Mouse (Mus musculus): Measurements from ENCODE around the gene AA467197. TPM values are rescaled to one million over a fixed set of nuclear protein-coding genes. Genes with fewer than 3 reads are reported as not detected.

AA467197 gene
- polyA plus RNA-seq, 1 experiment = 1.2 TPM

DNA sequence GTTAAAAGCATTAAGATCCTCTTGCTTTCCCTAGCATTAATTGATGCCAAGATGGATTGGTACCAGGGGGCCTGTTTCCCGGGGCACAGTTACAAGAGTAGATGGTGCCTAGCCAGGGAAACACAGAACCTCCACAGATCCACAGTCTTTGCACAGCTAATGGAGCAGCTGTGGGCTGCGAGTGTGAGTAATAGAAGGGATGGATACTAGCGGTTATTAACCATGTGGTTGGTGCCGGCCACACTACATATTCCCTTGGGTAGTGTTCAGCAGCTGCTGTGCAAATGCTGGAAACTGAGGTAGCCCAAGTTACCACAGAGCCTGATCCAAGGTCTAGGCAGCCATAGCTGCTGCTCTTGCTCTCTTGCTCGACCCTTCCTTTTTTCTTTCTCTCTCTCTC, 34.9 kb downstream of the AA467197 start:
- no peak overlapping the region for H3ac ChIP-seq (ENCODE audit: control insufficient read depth, insufficient read length)
- H3K36me3 ChIP-seq (ENCODE audit: control insufficient read depth, insufficient read depth) = no peaks in the 10 kb centered on the region
- H3K79me2 ChIP-seq (ENCODE audit: control insufficient read depth, insufficient read depth) = no peaks in the 10 kb centered on the region
- no peaks in the 10 kb centered on the region for H3K27me3 ChIP-seq (ENCODE audit: control insufficient read depth, insufficient read depth, insufficient read length)
- TF ChIP-seq REST (IDR thresholded peaks at IDR 0.05; ENCODE audit: insufficient read depth, insufficient read length) = no peak
- TF ChIP-seq SRF (IDR thresholded peaks at IDR 0.05; ENCODE audit: control insufficient read depth, insufficient read length, low read depth) = no peak
- peak in 1 of 3 experiments; percentile 68 for TF ChIP-seq MYOG (IDR thresholded peaks at IDR 0.05; ENCODE audit: control insufficient read depth in 1 of 3, insufficient read depth in 1 of 3, insufficient read length in 2 of 3, low read depth in 2 of 3)
- peak; percentile 28 for TF ChIP-seq TCF3 (IDR thresholded peaks at IDR 0.05; ENCODE audit: insufficient read length, low read depth)
- no peak for TF ChIP-seq POLR2A (IDR thresholded peaks at IDR 0.05; ENCODE audit: insufficient read length, low read depth)
- no peak for TF ChIP-seq USF1 (IDR thresholded peaks at IDR 0.05; ENCODE audit: low read depth)
- peak; percentile 35 for TF ChIP-seq TCF12 (IDR thresholded peaks at IDR 0.05; ENCODE audit: insufficient read depth, poor library complexity, severe bottlenecking)
- no peak for TF ChIP-seq MAX (IDR thresholded peaks at IDR 0.05; ENCODE audit: low read depth)
- no peak for TF ChIP-seq CEBPB (IDR thresholded peaks at IDR 0.05; ENCODE audit: insufficient read depth, poor library complexity, severe bottlenecking)
- peak in 2 of 3 experiments; percentile 77 to 79 for TF ChIP-seq MYOD1 (IDR thresholded peaks at IDR 0.05; ENCODE audit: control insufficient read depth in 1 of 3, insufficient read length in 2 of 3, low read depth in 2 of 3)
- no peak for TF ChIP-seq POLR2AphosphoS2 (IDR thresholded peaks at IDR 0.05; ENCODE audit: insufficient read length, low read depth)
- TF ChIP-seq E2F4 (IDR thresholded peaks at IDR 0.05; ENCODE audit: insufficient read depth) = no peak
- no peak overlapping the region for H3K4me3 ChIP-seq
- H3K4me2 ChIP-seq (ENCODE audit: low read depth) = peak overlapping the region; percentile 41

DNA sequence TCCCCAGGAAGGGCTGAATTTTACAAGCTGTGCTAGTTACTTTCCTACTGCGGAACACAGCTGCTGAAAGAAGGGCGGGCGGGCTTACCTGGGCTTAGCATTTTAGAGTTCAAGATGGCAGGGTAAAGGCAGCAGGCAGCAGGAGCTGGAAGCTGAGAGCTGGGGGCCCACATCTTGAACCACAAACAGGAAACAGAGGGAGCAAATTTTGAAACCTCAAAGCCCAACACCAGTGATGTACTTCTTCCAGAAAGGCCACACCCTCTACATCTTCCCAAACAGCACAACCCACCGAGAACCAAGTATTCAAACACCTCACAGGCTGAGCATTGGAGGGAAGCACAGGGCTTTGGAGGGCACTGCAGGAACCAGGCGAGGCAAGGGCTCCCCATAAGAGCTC, 36.1 kb downstream of the AA467197 start:
- no peak for TF ChIP-seq POLR2AphosphoS2 (IDR thresholded peaks at IDR 0.05; ENCODE audit: insufficient read length, low read depth)
- no peak for TF ChIP-seq MAX (IDR thresholded peaks at IDR 0.05; ENCODE audit: low read depth)
- TF ChIP-seq MYOG (IDR thresholded peaks at IDR 0.05; ENCODE audit: control insufficient read depth in 1 of 3, insufficient read depth in 1 of 3, insufficient read length in 2 of 3, low read depth in 2 of 3) = no peak
- TF ChIP-seq CEBPB (IDR thresholded peaks at IDR 0.05; ENCODE audit: insufficient read depth, poor library complexity, severe bottlenecking) = no peak
- TF ChIP-seq USF1 (IDR thresholded peaks at IDR 0.05; ENCODE audit: low read depth) = no peak
- no peak for TF ChIP-seq SRF (IDR thresholded peaks at IDR 0.05; ENCODE audit: control insufficient read depth, insufficient read length, low read depth)
- no peak for TF ChIP-seq MYOD1 (IDR thresholded peaks at IDR 0.05; ENCODE audit: control insufficient read depth in 1 of 3, insufficient read length in 2 of 3, low read depth in 2 of 3)
- no peak for TF ChIP-seq TCF12 (IDR thresholded peaks at IDR 0.05; ENCODE audit: insufficient read depth, poor library complexity, severe bottlenecking)
- TF ChIP-seq REST (IDR thresholded peaks at IDR 0.05; ENCODE audit: insufficient read depth, insufficient read length) = no peak
- no peak for TF ChIP-seq POLR2A (IDR thresholded peaks at IDR 0.05; ENCODE audit: insufficient read length, low read depth)
- TF ChIP-seq E2F4 (IDR thresholded peaks at IDR 0.05; ENCODE audit: insufficient read depth) = no peak
- no peak for TF ChIP-seq TCF3 (IDR thresholded peaks at IDR 0.05; ENCODE audit: insufficient read length, low read depth)
- H3K4me2 ChIP-seq (ENCODE audit: low read depth) = no peak overlapping the region

DNA sequence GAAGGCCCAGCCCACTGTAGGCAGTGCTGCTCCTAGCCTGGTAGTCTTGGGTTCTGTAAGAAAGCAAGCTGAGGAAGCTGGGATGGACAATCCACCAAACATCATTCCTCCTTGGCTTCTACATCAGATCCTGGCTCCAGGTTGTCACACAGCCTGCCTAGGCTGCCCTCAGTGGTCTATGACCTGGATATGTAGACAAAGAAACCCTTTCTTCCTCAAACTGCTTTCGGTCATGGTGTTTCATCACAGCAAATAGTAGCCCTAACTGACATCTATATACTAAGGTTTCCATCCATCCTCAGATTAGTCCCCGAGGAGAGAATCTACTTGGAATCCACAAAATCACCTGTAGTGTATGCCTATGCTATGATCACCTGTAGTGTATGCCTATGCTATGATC, 38.3 kb downstream of the AA467197 start:
- Histone ChIP-seq H3K4me2 (ENCODE audit: low read depth) (no peak overlapping the region), H3K79me2 (ENCODE audit: control insufficient read depth, insufficient read depth) (no peaks in the 10 kb centered on the region), H3K4me3 (no peak overlapping the region), H3K36me3 (ENCODE audit: control insufficient read depth, insufficient read depth) (no peaks in the 10 kb centered on the region), H3K27me3 (ENCODE audit: control insufficient read depth, insufficient read depth, insufficient read length) (no peaks in the 10 kb centered on the region), H3ac (ENCODE audit: control insufficient read depth, insufficient read length) (no peak overlapping the region)
- no peak for TF ChIP-seq CEBPB (IDR thresholded peaks at IDR 0.05; ENCODE audit: insufficient read depth, poor library complexity, severe bottlenecking)
- TF ChIP-seq SRF (IDR thresholded peaks at IDR 0.05; ENCODE audit: control insufficient read depth, insufficient read length, low read depth) = no peak
- no peak for TF ChIP-seq E2F4 (IDR thresholded peaks at IDR 0.05; ENCODE audit: insufficient read depth)
- no peak for TF ChIP-seq TCF12 (IDR thresholded peaks at IDR 0.05; ENCODE audit: insufficient read depth, poor library complexity, severe bottlenecking)
- no peak for TF ChIP-seq MYOG (IDR thresholded peaks at IDR 0.05; ENCODE audit: control insufficient read depth in 1 of 3, insufficient read depth in 1 of 3, insufficient read length in 2 of 3, low read depth in 2 of 3)

More for the DNA sequence above, 36.1 kb downstream of the AA467197 start:
- no peaks in the 10 kb centered on the region for H3K36me3 ChIP-seq (ENCODE audit: control insufficient read depth, insufficient read depth)
- H3K79me2 ChIP-seq (ENCODE audit: control insufficient read depth, insufficient read depth) = no peaks in the 10 kb centered on the region
- H3K4me3 ChIP-seq = no peak overlapping the region
- no peak overlapping the region for H3ac ChIP-seq (ENCODE audit: control insufficient read depth, insufficient read length)
- no peaks in the 10 kb centered on the region for H3K27me3 ChIP-seq (ENCODE audit: control insufficient read depth, insufficient read depth, insufficient read length)

DNA sequence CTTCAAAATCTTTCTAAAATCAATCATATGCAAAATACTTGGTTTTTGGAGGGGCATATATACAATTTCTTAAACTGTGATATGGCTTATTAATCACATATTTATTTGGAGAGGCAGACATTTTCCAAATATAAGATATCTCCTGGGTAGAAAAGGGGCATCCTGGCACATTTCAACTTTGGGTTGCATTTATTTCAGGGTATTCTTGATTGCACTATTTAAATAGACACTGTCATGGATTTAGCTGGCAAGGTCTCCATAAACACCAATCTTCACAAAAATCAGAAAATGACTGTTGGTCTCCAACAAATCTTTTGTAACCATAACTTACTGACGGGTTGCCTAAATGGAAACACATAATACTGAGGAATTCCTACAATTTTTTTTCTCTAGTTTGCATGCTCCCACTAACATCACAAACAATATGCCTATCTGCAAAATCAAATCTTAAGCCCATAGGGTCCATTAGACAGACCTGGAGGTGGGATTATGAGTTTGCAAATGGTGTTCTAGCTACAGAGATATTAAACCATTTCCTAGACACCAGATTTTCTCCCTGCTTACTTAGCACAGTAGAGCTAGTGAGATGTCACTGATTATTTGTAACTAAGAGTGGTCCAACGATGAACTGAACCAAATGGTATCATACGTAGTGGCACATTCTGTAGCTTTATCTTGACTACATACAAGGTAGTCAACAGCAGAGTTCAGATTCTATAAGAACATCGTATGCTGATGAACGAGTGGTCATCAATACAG, 44.8 kb downstream of the AA467197 start:
- Histone ChIP-seq H3K79me2 (ENCODE audit: control insufficient read depth, insufficient read depth) (no peaks in the 10 kb centered on the region), H3K4me3 (no peak overlapping the region), H3K27me3 (ENCODE audit: control insufficient read depth, insufficient read depth, insufficient read length) (no peaks in the 10 kb centered on the region), H3K4me2 (ENCODE audit: low read depth) (no peak overlapping the region), H3ac (ENCODE audit: control insufficient read depth, insufficient read length) (no peak overlapping the region), H3K36me3 (ENCODE audit: control insufficient read depth, insufficient read depth) (no peaks in the 10 kb centered on the region)
- no peak for TF ChIP-seq TCF3 (IDR thresholded peaks at IDR 0.05; ENCODE audit: insufficient read length, low read depth)
- TF ChIP-seq USF1 (IDR thresholded peaks at IDR 0.05; ENCODE audit: low read depth) = peak; percentile 17
- no peak for TF ChIP-seq POLR2A (IDR thresholded peaks at IDR 0.05; ENCODE audit: insufficient read length, low read depth)
- TF ChIP-seq MYOD1 (IDR thresholded peaks at IDR 0.05; ENCODE audit: control insufficient read depth in 1 of 3, insufficient read length in 2 of 3, low read depth in 2 of 3) = no peak
- no peak for TF ChIP-seq MYOG (IDR thresholded peaks at IDR 0.05; ENCODE audit: control insufficient read depth in 1 of 3, insufficient read depth in 1 of 3, insufficient read length in 2 of 3, low read depth in 2 of 3)
- TF ChIP-seq TCF12 (IDR thresholded peaks at IDR 0.05; ENCODE audit: insufficient read depth, poor library complexity, severe bottlenecking) = no peak
- no peak for TF ChIP-seq POLR2AphosphoS2 (IDR thresholded peaks at IDR 0.05; ENCODE audit: insufficient read length, low read depth)
